17 mouse cellular contexts compared by ENCODE assay signal in the genomic region with DNA sequence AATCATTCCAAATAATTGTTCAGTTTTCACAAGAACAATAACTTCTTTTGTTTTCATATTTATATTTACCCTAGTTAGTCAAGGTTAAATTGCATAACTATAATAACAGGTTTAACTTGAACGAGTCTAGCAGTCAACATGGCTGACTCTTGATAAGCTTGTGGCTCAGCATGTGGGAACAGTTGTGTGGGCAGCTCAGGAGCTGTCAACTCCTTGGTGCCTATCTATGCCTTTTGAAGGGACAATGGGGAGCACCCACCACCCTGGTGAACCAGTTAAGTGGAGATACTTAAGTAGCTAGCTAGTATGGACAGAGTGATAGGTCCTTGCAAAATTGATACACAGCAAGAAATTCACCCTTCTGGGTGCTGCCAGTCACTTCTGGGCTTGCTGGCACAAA. TPM values are rescaled to one million over a fixed set of nuclear protein-coding genes. Genes with fewer than 3 reads are reported as not detected.
"Had no signal": no experiment of that assay in that cellular context is flagged by ENCODE, and none has a peak within 500 bp of the region (broad histone marks: within the 10 kb centered on the region; RNA-seq: fewer than 3 reads in every experiment).

No protein-coding gene starts in this region.

- H3K36me3 ChIP-seq: neural tube, embryonic 13.5 days; neural tube, embryonic 15.5 days; stomach, embryonic 15.5 days had no signal

- H3K4me3 ChIP-seq: neural tube, embryonic 13.5 days; neural tube, embryonic 15.5 days; stomach, embryonic 15.5 days had no signal

- H3K9ac ChIP-seq: neural tube, embryonic 13.5 days; neural tube, embryonic 15.5 days; stomach, embryonic 15.5 days had no signal

- H3K4me2 ChIP-seq: neural tube, embryonic 13.5 days; neural tube, embryonic 15.5 days; stomach, embryonic 15.5 days had no signal

- H3K9me3 ChIP-seq: neural tube, embryonic 13.5 days; neural tube, embryonic 15.5 days; stomach, embryonic 15.5 days had no signal

- DNase-seq: retina, postnatal 1 day; right cerebral cortex, adult 18-20 months; right cerebral cortex, postnatal 14 days; right cerebral cortex, postnatal 25 days; right cerebral cortex, postnatal 4 days; spleen, adult 18-20 months; thymus, adult 18-20 months; thymus, adult 2 months; thymus, postnatal 14 days; thymus, postnatal 25 days; thymus, postnatal 36 days; thymus, postnatal 4 days had no signal

- H3K27ac ChIP-seq: neural tube, embryonic 13.5 days; neural tube, embryonic 15.5 days; stomach, embryonic 15.5 days had no signal

- H3K4me1 ChIP-seq: stomach, embryonic 15.5 days had no signal

- H3K27me3 ChIP-seq: neural tube, embryonic 13.5 days; neural tube, embryonic 15.5 days; stomach, embryonic 15.5 days had no signal

RNA-seq across cellular contexts. Expression of a gene that starts 14.4 kb away (rescaled TPM):
- total RNA-seq: neutrophil, adult 5-6 weeks had no signal
- polyA plus RNA-seq: small intestine, adult 2 months had no signal

RNA-seq across cellular contexts. Expression of a gene that starts 33.3 kb away (rescaled TPM):
- total RNA-seq: neutrophil, adult 5-6 weeks had no signal
